Mouse (Mus musculus) liver, postnatal 0 days (tissue): Measurements from ENCODE around the gene Ppp1r14b. TPM values are rescaled to one million over a fixed set of nuclear protein-coding genes. Genes with fewer than 3 reads are reported as not detected.

ENCODE experiments used
- ATAC-seq: fragments of 200-750 bp; cut with Nextera tagmentation; 2 replicates; pipeline ENCODE4 v1.8.0; 2017; ENCODE audit warnings: mild to moderate bottlenecking, moderate library complexity
- DNase-seq: peaks from one replicate; pipeline ENCODE4 v3.0.0-alpha.2; 2016
- H3K27ac ChIP-seq: fragments of 300-500 bp; sonication (generic); 2 replicates; pipeline ENCODE4 v1.5.1; 2014; ENCODE audit warnings: antibody characterized with exemption, moderate library complexity, mild to moderate bottlenecking, low read depth
- H3K27me3 ChIP-seq: fragments of 300-500 bp; sonication (generic); 2 replicates; pipeline ENCODE4 v1.6.1; 2014; ENCODE audit warnings: low read length, control low read depth, mixed read lengths; ENCODE audit not compliant: insufficient read depth
- H3K36me3 ChIP-seq: fragments of 300-500 bp; sonication (generic); replicated peaks from 2 replicates; pipeline ENCODE4 v1.6.1; 2014; ENCODE audit warnings: mild to moderate bottlenecking, control low read depth, low read length, moderate library complexity, mixed read lengths; ENCODE audit not compliant: insufficient read depth
- H3K4me1 ChIP-seq: fragments of 300-500 bp; sonication (generic); 2 replicates; pipeline ENCODE4 v1.6.1; 2014; ENCODE audit warnings: antibody characterized with exemption, mild to moderate bottlenecking, control low read depth; ENCODE audit not compliant: insufficient read depth
- H3K4me2 ChIP-seq: fragments of 300-500 bp; sonication (generic); 2 replicates; pipeline ENCODE4 v1.6.1; 2014; ENCODE audit warnings: low read depth, mild to moderate bottlenecking, low read length, moderate library complexity, mixed read lengths
- H3K4me3 ChIP-seq: fragments of 300-500 bp; sonication (generic); 2 replicates; pipeline ENCODE4 v1.5.1; 2014; ENCODE audit warnings: low read depth, low read length
- H3K9ac ChIP-seq: fragments of 300-500 bp; sonication (generic); replicated peaks from 2 replicates; pipeline ENCODE4 v1.6.1; 2014; ENCODE audit warnings: mild to moderate bottlenecking, moderate library complexity
- H3K9me3 ChIP-seq: fragments of 300-500 bp; sonication (generic); 2 replicates; pipeline ENCODE4 v1.6.1; 2016; ENCODE audit warnings: mild to moderate bottlenecking, control low read depth, low read length, mixed read lengths
- CTCF ChIP-seq: sonication (generic); IDR thresholded peaks from 2 replicates; pipeline ENCODE4 v1.5.1; 2016; ENCODE audit warnings: antibody characterized with exemption, low read depth
- EP300 ChIP-seq: IDR thresholded peaks from 2 replicates; pipeline ENCODE4 v1.6.1; 2016; ENCODE audit warnings: antibody characterized with exemption, low read depth, mild to moderate bottlenecking
- WGBS: fragments of 180-500 bp; shearing (Covaris S2); extraction: QIAGEN DNeasy Blood & Tissue Kit; methylation state at CpG from one replicate; pipeline ENCODE4 v1.1.7; 2014; ENCODE audit not compliant: insufficient replicate concordance; 5-methylcytosine and 5-hydroxymethylcytosine counted together
- polyA plus RNA-seq: library from polyadenylated mRNA; unstranded; fragments of >200 nt; fragmentation: Nextera tagmentation; extraction: Ambion mirVana; gene quantifications from 2 replicates; pipeline ENCODE4 v1.2.1, GENCODE M21; 2015

Ppp1r14b gene
- polyA plus RNA-seq, 1 experiment from 2014 or later, result 48.3 TPM

DNA sequence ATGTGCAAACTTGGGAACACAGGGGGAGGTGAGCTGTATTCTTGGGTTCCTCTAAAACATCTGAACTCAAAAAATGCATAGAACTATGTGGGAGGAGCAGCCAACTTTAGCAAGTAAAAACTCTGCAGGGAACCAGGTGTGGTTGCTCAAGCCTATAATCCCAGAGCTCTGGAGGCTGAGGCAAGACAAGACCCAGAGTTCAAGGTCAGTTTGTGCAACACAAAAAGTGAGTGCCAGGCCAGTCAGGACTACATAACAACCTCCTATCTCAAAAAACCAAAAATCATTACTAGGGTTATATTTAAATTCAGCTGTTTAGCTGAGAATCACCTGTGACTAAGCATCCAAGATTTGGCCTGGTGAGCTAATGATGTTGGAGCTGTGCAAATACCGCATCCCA lies 42.8 kb upstream of the Ppp1r14b start:
- no peak overlapping the region for H3K4me3 ChIP-seq
- no peaks in the 10 kb centered on the region for H3K36me3 ChIP-seq
- no peak overlapping the region for H3K4me2 ChIP-seq
- ATAC-seq (peak; percentile 55; the same call in 1 of the 2 replicates), DNase-seq (no peak)
- TF ChIP-seq CTCF (no peak), EP300 (no peak)
- H3K9me3 ChIP-seq, result no peaks in the 10 kb centered on the region
- H3K27me3 ChIP-seq, result peaks cover 73% of the 10 kb centered on the region
- H3K4me1 ChIP-seq, result peaks cover 6% of the 10 kb centered on the region
- H3K9ac ChIP-seq, result no peak overlapping the region
- H3K27ac ChIP-seq, result no peak overlapping the region
- WGBS, result 57% methylated on average over 1 of the region's 1 CpGs

DNA sequence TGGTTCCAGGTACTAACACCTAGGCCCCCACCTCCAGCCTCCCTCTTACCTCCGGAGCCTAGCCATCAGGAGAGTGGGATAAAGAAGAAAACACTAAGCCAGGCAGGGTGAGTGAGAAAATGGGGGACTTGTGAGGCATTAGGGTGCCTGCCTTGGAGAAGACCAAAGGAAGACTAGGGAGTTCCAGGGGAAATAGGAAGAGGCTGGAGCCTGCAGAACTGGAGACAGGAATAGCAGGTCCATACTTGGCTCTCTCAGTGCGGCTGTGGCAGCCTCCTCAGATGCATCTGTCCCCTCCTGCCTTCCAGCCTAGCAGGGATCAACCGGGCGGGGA lies 41.7 kb upstream of the Ppp1r14b start:
- H3K4me2 ChIP-seq, result no peak overlapping the region
- peaks cover 63% of the 10 kb centered on the region for H3K27me3 ChIP-seq
- TF ChIP-seq EP300, result no peak
- no peak for TF ChIP-seq CTCF

DNA sequence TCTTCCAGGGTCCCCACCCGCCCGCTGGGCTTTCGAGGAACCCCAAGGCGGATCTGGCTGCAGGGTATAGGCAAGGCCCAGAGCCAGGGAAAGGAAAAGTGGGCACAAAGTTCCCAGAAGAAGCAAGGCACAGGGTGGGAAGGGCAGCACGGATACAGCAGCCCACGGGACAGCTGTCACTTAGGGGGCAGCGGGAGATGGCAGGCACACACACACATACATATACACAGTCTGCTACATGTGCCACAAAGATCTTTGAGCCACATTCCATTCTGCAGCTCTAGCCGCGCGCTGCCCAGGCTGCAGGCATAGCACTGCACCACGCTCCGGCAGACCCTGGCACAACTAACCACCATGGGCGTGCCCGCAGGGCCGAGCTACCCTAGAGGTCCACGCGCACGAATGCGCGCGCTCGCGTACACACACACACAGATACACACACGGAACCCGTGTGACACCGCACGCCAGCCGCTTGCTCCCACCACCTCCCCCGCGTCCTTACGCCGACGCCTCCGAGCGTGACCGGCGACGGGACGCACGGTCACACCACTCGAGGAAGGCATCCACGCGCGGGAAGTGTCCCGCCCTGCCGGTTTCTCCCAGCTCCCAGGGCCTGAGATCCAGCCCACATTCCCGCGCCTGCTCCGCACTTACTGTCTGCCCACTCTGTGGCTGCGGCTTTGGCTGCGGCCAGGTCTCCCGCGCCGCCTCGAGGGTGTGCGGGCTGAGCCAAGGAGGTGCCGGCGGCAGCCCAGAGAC lies 41.2 kb upstream of the Ppp1r14b start:
- H3K27ac ChIP-seq, result no peak overlapping the region
- ATAC-seq (0 out of 2 replicates have a peak, but pooled peaks have one; percentile 16), DNase-seq (no peak)
- H3K4me2 ChIP-seq, result peak overlapping the region; percentile 61
- peak overlapping the region; percentile 38 for H3K4me3 ChIP-seq
- H3K27me3 ChIP-seq, result peaks cover 59% of the 10 kb centered on the region
- no peaks in the 10 kb centered on the region for H3K36me3 ChIP-seq
- peaks cover 6% of the 10 kb centered on the region for H3K4me1 ChIP-seq
- TF ChIP-seq CTCF, result no peak
- TF ChIP-seq EP300, result no peak
- WGBS, result 8% methylated on average over 57 of the region's 58 CpGs
- H3K9me3 ChIP-seq, result no peaks in the 10 kb centered on the region
- H3K9ac ChIP-seq, result no peak overlapping the region

More for the DNA sequence above, 41.7 kb upstream of the Ppp1r14b start:
- H3K36me3 ChIP-seq, result no peaks in the 10 kb centered on the region
- H3K27ac ChIP-seq, result no peak overlapping the region
- 37% methylated on average over 4 of the region's 4 CpGs for WGBS
- H3K9me3 ChIP-seq, result no peaks in the 10 kb centered on the region
- DNase-seq (no peak), ATAC-seq (no peak)
- H3K4me1 ChIP-seq, result peaks cover 6% of the 10 kb centered on the region
- H3K4me3 ChIP-seq, result peak overlapping the region; percentile 38; the same call in 1 of the 2 replicates
- no peak overlapping the region for H3K9ac ChIP-seq

DNA sequence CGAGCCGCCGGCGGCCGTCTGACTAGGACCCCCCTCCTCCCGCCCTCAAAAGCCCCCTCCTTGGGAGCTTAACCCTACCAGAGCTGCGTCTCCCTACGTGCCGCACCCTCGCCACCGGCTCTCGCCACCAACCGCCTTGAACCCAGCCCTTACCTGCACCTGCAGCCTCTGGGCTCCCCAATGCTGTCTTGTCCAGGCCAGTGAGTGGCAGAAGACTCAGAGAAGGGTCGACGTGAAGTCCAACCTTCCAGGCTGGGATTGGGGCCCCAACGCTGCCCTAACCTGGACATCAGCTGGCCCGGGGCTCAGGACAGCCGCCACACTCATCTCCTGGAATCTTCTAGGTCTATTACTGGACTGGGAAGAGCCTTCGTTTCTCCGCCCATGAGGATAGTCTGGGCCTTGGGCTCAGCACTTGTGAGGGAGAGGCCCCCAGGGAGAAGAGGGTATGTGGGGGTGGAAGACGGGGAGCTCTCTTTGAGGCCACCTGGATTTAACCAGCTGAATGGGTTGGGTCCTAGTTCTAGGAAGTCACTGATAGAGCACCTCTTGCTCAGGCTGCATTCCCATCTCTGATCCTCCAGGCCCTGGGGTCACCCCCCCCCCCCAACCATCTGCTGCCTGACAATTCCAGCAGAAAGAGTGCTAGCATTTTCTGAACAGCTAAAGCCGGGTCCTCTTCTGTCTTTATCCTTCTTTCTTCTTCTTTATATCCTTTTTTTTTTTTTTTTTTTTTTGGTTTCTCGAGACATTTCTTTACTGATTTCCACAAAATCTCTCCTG lies 40.4 kb upstream of the Ppp1r14b start, which contains the start of gene Kcnk4:
TSS of gene Kcnk4 (minus strand) at position 321 of the 783 bp plus-strand sequence.
- ATAC-seq (no peak), DNase-seq (no peak)
- H3K27me3 ChIP-seq, result peaks cover 56% of the 10 kb centered on the region
- no peak within 1 kb of the TSS for H3K9ac ChIP-seq
- H3K4me1 ChIP-seq, result peaks cover 6% of the 10 kb centered on the region
- no peaks in the 10 kb centered on the region for H3K9me3 ChIP-seq
- peak within 1 kb of the TSS; percentile 38 for H3K4me3 ChIP-seq
- H3K4me2 ChIP-seq, result peak within 1 kb of the TSS; percentile 61
- 16% methylated on average over 23 of the region's 23 CpGs for whole genome bisulfite sequencing
- H3K36me3 ChIP-seq, result no peaks in the 10 kb centered on the region
- no peak for TF ChIP-seq CTCF
- no peak for TF ChIP-seq EP300
- H3K27ac ChIP-seq, result no peak within 1 kb of the TSS

DNA sequence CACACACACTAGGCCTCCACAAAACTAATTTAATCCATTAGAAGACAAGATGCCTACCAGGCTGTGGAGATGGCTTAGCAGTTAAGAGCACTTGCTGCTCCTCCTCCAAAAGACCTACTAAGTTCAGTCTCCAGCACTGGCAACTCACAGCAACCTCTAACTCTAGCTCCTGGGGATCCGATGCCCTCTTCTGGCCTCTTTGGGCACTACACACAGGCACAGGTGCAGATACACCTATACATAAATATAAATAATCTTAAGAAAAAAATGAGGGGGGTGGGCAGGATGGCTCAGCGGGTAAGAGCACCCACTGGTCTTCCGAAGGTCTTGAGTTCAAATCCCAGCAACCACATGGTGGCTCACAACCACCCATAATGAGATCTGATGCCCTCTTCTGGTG lies 38.5 kb upstream of the Ppp1r14b start:
- WGBS, result 29% methylated on average over 3 of the region's 3 CpGs
- no peak for TF ChIP-seq EP300
- TF ChIP-seq CTCF, result peak; percentile 67
- H3K4me1 ChIP-seq, result peaks cover 15% of the 10 kb centered on the region
- H3K9me3 ChIP-seq, result no peaks in the 10 kb centered on the region
- DNase-seq, result peak; percentile 54
- ATAC-seq, result no peak
- no peak overlapping the region for H3K4me2 ChIP-seq
- H3K27ac ChIP-seq, result no peak overlapping the region
- no peaks in the 10 kb centered on the region for H3K36me3 ChIP-seq
- no peak overlapping the region for H3K4me3 ChIP-seq
- H3K27me3 ChIP-seq, result peaks cover 48% of the 10 kb centered on the region
- H3K9ac ChIP-seq, result no peak overlapping the region
